Mouse (Mus musculus) embryonic fibroblast, embryonic 13.5 days (primary cell): ENCODE measurements around the gene Sec16b.

Experiments used
- CTCF ChIP-seq: IDR thresholded peaks from 2 replicates; pipeline ENCODE4 v1.5.1; 2011; ENCODE audit warnings: mild to moderate bottlenecking, control low read depth, low read length, moderate library complexity, borderline replicate concordance; ENCODE audit not compliant: insufficient read depth
- POLR2A ChIP-seq: IDR thresholded peaks from 2 replicates; pipeline ENCODE4 v1.6.1; 2011; ENCODE audit warnings: low read depth, mild to moderate bottlenecking, control low read depth, low read length, moderate library complexity

GRCm38 (mm10) chr1:157481666-157482065, 24.9 kb upstream of the Sec16b start:
- TF ChIP-seq POLR2A, result no peak
- no peak for TF ChIP-seq CTCF
